Mouse (Mus musculus): ENCODE results near the gene Bdh2.
A peak's percentile ranks its signal among the peaks of the same experiment; 100 is the strongest.

Bdh2 gene

DNA sequence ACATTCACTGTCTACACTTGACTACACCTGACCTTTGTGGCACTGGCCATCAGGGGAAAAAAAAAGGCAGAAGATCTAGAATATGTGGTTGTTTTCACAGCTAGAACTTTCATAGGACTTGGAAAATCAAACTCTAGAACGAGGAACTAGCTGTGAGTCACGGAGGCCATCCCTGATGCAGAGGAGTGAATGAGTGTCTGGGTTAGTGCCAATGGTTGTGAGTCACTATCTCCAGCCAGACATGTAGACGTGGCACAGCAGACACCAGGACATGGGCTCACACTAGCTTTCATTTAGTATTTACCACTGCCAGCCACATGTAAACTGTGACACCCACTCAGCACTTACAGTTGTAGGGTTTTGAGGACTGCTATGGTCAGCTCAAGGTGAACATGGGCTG is 17.5 kb downstream of the Bdh2 start:
- DNase-seq (ENCODE audit: low spot score in 2 of 2): no peak

DNA sequence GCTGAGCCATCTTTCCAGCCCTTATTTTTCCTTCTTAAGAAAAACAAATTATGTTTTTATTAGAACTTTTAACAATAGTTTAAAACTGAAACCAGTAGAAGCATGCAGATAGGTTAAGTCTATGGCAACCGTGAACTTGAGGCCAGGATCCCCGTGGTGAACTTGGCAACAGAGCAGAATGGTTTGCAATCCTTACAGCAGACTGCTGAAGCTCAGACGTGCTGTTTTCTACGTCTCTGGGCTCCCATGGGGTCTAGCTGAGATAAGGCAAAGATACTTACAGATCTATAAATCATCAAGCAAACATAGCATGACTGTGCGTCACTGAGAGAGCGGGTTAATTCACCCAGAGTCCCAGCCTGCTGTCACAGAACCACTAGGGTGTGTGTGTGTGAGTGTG is 19.1 kb downstream of the Bdh2 start:
- DNase-seq (ENCODE audit: low spot score in 2 of 2): no peak

GRCm38 (mm10) chr3:135304060-135304459 is 23.0 kb downstream of the Bdh2 start:
- no peak for DNase-seq (ENCODE audit: low spot score in 2 of 2)

DNA sequence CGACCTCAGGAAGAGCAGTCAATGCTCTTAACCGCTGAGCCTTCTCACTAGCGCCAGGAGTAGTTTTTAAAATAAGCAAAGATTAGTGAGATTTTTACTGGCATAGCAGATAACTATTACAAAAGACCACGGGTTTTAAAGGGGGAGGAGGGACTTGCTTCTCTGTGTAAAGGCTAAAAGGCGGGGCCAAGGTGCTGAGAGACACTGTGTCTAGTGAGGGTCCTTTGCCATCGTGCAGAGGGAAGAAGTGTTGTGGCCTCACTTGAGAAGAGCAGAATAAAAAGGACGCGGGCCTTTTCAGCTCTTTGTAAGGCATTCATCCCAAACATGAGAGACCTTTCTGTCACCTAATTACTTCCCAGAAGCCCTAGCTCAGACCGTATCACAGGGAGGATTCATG is 23.5 kb downstream of the Bdh2 start:
- DNase-seq (ENCODE audit: low spot score in 2 of 2): no peak

GRCm38 (mm10) chr3:135307411-135308259 is 26.6 kb downstream of the Bdh2 start, which contains the start of gene Slc9b2:
Gene Slc9b2, plus strand, starts transcription at chr3:135307700.
- DNase-seq (ENCODE audit: low spot score in 2 of 2): peak; percentile 28 to 49

DNA sequence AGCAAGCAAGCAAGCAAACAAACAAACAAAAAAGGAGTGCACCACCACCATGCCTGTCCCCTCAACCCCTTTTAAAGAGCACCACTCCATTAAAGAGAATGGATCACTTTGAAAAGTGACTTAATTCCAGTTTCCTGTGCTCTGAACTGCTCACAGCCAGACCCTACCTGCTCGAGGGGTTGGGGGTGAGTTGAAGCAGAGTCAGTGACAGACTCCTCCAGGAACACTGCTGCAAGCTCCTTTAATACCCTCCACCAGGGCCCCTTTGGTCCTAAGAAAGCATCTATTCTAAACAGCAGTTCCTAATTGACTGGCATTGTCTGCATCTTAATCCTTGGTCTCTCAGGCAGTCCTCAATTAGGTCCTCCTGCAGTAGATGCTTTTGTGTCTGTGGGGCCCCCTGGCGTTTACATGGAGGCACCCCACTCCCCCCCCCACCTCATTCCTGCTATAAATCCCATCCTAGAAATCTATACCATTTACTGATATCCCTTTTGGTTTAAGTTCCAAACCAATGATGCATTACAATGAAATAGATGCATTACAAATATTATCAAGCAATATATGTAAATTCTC is 32.0 kb downstream of the Bdh2 start:
- DNase-seq (ENCODE audit: low spot score in 2 of 2): no peak

GRCm38 (mm10) chr3:135313727-135314126 is 32.7 kb downstream of the Bdh2 start:
- DNase-seq (ENCODE audit: low spot score in 2 of 2): no peak

- DNase-seq (ENCODE audit: low spot score in 2 of 2): no peak
Observed at GRCm38 (mm10) chr3:135314811-135315210, 33.8 kb downstream of the Bdh2 start.

DNA sequence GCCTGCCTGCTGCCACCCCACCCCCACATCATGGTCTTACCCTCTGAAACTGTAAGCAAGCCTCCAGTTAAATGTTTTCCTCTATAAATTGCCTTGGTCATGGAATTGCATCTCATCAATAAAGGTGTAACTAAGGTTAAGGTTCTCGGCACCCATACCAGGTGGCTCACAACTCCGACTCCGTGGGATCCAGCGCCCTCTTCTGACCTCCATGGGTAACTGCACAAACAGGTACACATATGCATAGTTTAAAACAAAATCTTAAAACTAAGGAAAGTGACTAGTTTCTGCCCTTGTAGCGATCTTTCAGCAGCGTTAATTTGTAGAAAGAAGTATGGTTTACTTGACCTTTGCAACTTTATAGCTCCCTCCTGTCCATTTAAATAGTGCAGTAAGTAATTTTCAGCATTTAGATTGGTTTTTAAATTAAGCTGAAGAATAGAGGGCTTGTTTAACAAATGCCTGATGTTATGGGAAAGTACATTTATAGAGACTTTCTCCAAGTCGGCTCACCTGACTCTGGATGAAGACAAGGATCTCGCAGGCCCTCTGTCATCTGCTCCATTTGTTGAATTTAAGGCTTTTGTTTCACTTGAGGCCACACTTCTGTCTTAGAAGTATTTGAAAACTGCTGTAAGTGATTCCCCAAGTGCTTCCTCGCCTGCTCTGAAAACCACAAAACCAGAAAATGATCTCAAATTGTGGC is 34.9 kb downstream of the Bdh2 start:
- no peak for DNase-seq (ENCODE audit: low spot score in 2 of 2)

GRCm38 (mm10) chr3:135318331-135318730 is 37.3 kb downstream of the Bdh2 start:
- DNase-seq (ENCODE audit: low spot score in 2 of 2): no peak

GRCm38 (mm10) chr3:135324354-135324753 is 43.3 kb downstream of the Bdh2 start:
- DNase-seq (ENCODE audit: low spot score in 2 of 2): no peak

DNA sequence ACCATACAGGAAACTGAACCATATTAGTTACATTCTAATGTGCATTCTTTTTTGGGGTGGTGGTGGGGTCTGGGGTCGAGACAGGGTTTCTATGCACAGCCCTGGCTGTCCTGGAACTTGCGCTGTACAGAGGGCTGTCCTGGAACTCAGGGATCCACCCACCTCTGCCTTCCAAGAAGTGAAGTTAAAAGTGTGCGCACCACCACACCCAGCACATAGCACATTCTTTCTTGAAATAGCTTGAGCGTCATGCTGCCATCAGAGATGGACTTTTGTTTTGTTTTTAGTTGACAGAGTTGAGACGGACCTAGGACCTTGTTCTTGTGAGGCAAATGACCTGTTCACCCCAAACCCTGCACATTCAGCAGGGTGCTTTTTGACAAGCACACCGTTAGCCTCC is 46.2 kb downstream of the Bdh2 start:
- no peak for DNase-seq (ENCODE audit: low spot score in 2 of 2)

DNA sequence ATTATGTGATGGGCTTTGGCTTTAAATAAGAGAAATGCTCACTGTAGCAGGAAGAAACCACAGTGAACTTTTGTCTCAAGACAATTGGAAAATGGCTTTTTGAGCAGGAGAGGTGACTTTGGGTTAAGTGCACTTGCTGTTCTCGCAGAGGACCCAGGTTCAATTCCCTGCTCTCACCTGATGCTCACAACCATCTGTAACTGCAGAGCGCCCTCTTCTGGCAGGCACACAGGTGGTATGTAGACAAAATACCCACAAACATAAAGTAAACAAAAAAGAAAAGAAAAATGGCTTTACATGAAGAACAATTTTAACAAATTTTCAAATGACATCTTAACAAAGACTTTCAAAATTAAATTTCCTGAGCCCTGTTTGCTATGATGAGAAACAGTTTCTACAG is 46.6 kb downstream of the Bdh2 start:
- peak in 1 of 2 experiments; percentile 15 for DNase-seq (ENCODE audit: low spot score in 2 of 2)

DNA sequence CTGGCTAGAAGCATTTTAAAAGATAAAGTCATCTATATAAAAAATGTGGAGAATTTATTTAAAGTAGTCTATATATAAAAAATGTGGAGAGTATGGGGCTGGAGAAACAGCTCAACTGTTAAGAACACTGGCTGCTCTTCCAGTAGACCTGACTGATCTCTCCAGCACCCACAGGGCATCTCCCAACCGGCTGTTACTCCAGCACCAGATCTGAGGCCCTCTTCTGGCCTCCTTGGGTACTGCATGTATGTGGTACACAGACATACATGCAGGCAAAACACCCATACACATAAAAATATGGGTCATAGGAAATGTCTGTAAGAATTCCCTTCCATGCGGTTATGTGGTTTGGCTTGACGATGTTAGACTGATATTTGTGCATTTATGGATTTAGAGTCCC is 47.5 kb downstream of the Bdh2 start:
- peak; percentile 59 to 80 for DNase-seq (ENCODE audit: low spot score in 2 of 2)

- no peak for DNase-seq (ENCODE audit: low spot score in 2 of 2)
Observed at GRCm38 (mm10) chr3:135332691-135333090, 51.7 kb downstream of the Bdh2 start.

DNA sequence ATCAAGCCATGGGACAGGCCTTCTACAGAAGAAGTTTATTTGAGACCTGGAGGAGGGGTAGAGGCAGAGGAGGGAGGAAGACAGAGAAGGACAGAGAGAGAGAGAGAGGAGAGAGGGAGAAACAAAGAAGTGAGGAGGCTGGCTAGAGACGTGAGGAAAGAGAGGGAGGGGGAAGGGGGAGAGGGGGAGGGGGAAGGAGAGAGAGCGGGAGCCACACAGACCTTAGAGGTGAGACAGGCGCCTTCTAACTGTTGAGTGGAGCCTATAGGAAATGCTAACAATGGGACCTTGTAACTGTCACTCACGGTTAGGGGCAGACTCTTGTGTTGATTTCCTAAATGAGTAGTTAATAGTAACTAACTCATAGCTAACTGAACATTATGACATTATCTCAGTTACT is 52.7 kb downstream of the Bdh2 start:
- DNase-seq (ENCODE audit: low spot score in 2 of 2): no peak

- DNase-seq (ENCODE audit: low spot score in 2 of 2): no peak
Observed at GRCm38 (mm10) chr3:135347739-135348264, 66.8 kb downstream of the Bdh2 start, which contains the start of gene Slc9b1. Gene Slc9b1, plus strand, starts transcription at chr3:135348029.

DNA sequence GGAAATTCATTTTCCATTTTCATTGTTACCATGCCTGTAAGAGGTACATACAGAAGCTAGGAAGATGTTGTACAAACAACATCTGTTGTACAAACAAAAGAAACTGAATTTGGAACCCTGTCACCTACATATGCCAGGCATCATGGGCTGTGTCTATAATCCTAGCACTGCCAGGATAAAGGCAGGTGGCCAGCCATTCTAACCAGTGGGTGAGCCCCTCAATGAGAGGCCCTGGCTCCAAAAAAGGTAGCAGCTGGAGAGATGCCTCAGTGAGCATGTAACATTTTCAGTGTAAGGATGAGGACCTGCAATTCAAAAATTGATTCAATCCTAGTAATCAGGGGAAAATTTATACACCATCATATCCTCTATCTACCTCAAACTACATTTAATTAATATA is 68.0 kb downstream of the Bdh2 start:
- no peak for DNase-seq (ENCODE audit: low spot score in 2 of 2)

- DNase-seq (ENCODE audit: low spot score in 2 of 2): no peak
Observed at GRCm38 (mm10) chr3:135351857-135352256, 70.8 kb downstream of the Bdh2 start.

Data from thymus, postnatal 10 days (tissue).